Mouse (Mus musculus) CD4-positive, CD25-positive, alpha-beta regulatory T cell, adult 4 months (primary cell): Measurements from ENCODE around the gene Tlx1. TPM values are rescaled to one million over a fixed set of nuclear protein-coding genes. Genes with fewer than 3 reads are reported as not detected.

Source experiments
- ATAC-seq: one replicate; pipeline ENCODE4 v1.8.0; 2017
- polyA plus RNA-seq, 2 experiments: library from polyadenylated mRNA; unstranded; fragments of 100-300 nt; shearing (Covaris generic); gene quantifications; one replicate each; pipeline ENCODE4 v1.2.1; 2017

The Tlx1 gene
- not detected for polyA plus RNA-seq

DNA sequence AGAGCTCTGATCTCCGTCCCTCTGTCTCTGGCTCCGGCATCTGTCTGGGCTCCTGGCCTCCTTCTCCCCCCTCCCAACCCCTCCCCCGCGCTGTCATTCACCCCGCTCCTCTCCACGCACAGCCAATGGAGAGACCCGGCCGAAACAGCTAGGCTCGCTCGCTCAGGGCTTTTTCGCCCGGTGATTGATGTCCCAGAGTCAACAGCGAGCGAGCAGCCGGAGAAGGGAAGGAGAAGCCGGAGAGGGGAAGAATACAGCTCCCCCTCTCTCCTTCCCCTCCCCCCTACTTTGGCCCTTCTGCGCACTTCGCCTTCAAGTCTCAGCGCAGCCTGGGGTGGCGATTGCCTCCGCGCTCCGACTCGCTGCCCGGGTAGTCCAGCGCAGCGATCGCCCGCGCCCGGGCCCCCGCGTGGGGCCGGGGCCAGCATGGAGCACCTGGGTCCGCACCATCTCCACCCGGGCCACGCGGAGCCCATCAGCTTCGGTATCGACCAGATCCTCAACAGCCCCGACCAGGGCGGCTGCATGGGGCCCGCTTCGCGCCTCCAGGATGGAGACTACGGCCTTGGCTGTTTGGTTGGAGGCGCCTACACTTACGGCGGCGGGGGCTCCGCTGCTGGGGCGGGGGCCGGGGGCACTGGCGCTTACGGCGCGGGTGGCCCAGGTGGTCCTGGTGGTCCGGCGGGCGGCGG is at the start of gene Tlx1:
Tlx1 (plus strand) TSS at position 191 of the 692 bp plus-strand sequence.
- no peak for ATAC-seq

DNA sequence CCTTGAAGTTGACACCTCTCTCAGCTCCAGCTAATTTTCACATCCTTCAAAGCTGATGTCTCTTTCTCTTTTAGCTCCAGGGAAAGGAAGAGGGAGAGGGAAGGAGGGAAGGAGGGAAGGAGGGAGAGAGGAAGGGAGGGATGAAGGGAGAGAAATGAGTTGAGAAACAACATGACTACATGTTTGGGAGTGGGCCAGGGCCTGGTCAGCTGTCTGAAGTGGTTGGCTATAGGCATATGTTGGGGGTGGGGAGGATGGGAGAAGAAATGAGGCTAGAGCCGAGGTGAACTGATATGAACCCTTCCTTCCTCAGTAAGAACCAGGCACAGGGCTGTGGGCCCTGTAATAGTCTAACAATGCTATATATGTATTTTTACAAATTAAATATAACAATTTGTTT is 44.9 kb upstream of the Tlx1 start:
- ATAC-seq, result no peak

DNA sequence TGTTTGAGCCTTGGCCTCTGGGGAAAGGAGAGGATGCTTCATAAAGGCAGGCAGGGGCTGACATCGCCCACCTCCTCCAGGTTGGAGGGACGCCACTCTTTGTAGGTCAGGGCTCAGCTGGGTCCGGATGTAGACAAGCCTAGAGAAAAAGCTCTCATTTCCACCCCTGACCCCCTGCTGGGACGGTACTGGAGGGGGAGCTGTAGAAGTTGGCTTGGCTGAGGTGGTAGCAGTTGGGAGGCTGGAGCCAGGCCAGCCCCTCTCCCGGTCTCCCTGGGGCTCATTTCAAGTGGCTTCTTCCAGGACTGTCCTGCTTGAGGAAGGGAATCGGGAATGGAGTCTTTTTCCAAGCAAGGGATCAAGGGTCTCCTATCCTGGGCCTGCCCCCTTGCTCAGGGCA is 43.8 kb upstream of the Tlx1 start:
- ATAC-seq, result no peak

DNA sequence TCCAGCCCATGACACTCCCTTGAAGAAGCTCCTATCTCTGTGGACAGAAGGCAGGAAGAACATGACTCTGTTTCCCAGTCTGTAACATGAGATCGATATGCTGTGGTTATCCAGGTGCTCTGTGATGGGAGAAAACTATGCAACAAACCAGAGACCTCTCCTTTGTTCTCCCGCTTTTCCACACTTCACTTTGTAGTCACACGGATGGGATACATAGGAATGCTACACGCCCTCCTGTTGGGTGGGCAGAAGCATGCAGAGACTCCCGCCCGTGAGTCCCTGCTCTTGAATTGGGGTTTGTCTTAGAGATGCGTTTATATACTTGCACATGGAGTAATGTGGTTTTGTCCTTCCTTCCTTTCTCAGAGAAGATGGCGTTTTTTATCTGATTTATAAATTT is 39.8 kb upstream of the Tlx1 start:
- ATAC-seq, result no peak

DNA sequence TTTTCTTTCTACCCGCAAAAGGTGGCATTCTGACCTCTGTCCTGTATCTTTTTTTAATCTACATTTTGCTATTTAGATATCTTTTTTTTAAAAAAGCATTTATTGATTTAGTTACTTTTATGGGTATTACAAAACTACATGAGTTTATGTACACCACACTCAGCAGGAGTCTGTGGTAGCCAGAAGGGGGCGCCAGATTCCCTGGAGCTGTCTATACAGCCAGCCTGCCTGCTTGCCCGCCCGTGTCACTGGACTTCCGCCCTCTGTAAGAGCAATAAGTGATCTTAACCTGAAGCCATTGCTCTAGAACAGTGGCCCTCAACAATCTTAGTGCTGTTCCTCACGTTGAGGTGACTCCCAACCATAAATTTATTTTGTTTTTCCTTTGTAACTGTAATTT is 38.0 kb upstream of the Tlx1 start:
- ATAC-seq, result no peak

DNA sequence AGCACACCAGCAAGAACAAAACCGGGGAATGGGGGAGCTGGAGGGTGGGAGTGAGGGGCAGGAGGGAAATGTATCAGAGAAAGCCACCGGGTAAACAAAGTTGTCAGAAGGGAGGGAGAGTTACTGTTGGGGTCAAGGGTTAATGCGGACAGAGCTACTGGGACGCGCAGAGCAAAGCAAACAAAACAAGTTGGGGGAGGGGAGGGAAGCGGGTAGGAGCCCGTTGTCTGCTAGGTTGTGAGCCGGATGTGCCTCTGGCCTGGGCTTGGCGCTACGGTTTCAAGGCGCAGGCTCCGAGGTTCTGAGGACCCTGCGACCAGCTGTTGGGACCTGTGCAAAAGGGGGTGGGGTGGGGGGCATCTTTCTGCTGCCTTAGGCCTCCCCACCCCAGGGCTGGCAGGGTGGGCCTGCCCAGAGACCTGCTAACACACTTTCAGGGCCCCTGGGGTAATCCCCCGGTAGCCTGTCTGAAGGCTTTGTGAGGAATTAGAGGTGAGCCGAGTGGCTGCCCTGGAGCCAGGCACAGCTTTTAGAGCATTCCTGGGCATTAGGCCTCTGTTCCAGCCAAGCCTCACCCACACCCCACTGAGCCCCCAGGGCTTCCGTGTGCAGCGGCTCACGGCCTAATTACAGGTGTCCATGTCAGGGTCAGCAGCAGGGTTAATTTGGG is 36.6 kb upstream of the Tlx1 start:
- no peak for ATAC-seq

DNA sequence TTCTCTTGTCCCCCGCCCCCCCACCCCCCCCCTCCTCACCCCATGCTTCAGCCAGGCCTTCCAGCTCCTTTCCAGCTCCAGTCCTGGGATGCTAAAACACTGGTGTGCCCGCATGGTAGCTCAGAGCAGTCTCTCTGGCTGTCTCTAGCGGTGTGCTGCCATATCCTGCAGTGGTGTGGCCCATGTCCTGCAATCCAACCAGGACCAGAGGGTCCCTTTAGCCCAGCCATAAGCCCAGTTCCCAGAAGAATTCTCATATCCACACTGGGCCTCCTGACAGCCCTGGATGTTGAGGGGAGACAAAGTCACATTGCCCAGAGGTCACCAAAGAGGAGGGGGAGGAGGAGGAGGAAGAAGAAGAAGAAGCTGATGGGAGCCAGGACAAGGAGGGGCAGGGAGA is 35.7 kb upstream of the Tlx1 start:
- ATAC-seq, result no peak

DNA sequence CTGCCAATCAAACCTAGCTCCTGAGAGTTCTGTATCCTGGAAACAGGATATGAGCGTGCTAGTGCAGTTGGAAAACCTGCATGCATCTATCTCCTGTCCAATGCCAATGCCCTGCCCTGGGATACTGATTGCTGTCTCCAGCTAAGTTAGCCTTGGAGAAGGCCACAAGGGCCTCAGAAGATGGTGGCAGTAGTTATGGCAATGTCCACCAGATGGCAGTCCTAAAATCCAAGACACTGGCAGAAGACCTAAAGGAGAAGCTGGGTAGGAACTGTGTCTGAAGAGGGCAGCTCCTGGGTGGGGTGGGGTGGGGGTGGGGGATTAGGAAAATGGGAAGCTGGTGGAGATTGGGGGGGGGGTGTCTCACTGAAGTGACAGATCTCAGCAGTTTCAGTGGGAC is 33.7 kb upstream of the Tlx1 start:
- ATAC-seq, result no peak

DNA sequence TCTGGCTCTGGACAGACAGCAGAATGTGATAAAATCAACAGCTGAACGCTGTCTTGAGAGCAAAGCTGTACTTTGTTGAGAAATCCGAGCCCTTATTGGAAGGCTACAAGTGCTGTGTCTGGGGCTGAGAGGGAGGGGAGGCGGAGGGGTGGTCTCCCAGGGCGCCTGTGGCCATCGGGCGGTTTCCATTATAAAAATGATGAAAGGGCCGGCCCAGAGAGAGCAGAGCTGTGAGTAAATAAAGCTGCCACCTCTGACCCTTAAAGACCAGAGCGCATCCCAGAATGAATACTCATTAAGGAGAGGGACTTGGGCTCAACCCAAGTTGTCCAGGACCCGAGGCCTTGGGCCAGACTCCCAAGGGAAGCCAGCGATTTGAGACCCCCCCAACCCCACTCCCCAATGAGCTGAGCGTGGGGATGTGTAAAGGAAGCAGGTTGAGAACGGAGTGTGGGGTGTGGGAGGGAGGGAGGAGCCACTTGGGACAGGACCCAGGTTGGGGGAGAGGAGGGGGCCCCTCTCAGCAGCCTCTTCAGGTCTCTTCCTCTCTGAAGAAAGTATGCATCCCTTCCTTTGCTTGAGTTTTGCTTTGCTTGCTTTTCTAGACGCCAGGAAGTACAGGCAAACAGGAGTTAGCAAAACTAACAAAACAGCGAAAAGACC is 18.4 kb upstream of the Tlx1 start:
- ATAC-seq, result no peak

DNA sequence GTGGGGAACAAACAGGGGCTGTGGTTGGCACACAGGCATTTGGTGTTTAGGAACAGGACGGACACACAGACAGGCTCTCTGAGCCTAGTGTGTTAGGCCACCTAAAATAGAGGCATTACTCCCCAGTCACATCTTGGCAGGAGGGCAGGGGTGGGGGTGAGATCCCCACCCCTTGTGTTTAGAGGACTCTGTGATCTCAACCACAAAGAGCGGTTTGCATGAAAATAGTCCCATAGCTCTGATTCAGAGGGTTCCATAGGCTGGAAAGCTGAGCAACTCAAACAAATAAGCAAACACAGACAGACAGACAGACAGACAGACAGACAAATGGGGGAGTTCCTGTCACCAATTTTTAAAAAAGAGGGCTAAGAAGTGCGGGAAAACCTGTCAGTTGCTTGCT is 7.9 kb upstream of the Tlx1 start:
- ATAC-seq, result no peak

DNA sequence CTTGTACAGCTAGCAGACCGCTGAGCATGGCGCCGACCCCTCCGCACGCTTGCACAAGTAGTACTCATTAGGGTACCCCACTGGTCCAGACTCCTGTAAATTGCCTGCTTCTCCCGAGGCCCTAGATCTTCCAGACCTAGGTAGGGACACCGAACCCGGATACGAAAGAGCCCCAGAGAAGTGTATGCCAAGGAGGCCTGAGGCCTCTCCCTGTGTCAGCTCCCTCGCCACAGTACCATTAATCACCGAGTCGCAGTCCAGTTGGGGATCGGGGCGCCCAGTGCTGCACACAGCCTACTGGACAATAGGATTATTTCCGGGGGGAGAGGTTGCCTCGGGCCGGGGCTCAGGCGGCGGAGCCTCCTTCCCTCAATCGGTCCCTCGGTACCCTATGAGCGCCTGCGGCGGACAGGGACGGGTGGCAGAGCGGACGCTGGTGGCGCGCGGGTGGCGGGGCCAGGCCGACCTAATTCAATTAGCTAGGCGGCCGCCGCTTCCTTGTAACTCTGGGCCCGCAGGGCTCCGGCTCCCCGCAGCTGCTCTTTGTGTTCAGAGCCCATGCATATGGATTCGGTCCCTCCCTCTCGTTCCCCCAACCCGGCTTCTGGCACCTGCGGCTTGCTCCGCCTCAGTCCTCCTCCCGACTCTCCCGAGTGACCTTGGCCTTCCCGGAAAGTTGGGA is 7.1 kb upstream of the Tlx1 start:
- no peak for ATAC-seq

DNA sequence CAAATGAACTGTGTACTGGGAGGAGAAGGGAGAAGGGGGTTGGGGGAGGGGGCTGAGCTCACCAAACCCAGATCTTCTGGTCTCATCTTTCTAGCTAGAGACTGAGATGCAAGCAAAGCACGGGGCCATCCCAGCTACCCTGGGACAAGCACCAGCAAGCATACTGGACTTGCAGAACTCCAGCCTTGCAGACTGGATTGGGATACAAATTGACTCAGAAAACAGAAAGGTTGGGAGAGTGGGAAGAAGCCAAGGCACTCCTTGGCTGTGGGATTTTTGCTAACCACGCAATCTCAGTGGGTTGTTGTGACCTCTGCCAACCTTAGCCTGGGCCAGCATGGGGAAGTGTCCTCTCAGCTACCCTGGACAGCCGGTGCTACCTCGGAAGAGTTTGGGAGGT is 3.4 kb upstream of the Tlx1 start:
- no peak for ATAC-seq

DNA sequence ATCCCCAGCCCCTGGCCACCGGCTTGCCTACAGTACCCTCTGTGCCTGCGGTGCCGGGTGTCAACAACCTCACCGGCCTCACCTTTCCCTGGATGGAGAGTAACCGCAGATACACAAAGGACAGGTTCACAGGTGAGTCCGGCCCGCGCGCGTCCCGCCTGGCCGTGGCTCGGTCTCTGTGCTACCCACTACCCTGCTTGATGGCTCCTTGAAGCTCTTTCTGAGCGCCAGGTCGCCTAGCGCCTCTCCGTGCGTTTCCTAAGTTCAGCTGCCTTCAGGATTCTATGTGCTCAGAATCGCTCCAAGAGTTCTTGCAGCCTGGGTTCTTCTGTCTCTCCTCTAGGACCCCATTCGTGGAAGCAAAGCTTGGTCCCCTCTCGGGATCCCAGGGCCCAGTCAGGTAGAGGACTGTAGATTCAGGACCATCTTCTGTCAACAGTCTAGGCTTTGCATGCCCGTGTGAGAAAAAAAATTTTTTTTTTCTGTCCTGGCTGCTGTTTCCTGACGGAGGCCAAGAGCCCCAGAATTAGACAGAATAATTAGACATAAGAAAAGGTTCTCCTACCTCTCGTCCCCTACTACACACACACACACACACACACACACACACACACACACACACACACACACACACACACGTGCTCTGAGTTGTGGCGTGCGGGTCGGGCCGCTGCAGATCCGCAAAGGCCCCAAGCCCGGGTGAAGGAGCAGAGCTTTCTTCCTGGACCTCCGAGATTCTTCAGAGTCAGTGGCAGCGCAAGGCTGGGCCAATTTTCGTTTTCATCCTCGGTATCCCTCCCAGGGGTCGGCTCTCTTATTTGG is 1.1 kb downstream of the Tlx1 start:
- ATAC-seq, result no peak

DNA sequence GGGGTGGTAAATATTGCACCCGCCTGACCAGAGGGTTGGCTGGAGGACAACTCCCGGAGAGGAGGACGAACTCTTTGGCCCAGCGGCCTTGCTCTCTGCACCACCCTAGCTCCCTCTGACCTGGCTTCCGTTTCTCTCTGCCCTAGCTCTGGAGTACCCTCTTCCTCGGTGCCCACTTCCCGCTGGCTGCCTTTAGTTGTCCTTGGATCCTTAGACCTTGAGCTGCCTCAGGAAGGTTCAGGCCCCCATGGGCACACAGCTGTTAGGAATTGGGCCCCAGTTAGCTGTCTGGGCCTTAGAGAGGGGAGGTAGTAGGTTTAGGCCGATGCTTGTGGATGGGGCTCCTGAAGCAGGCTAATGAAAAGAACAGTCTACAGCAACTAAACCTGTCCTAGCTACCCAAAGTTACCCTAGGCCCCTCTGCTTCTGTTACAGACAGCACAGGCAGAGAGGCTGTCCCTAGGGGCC is 1.7 kb downstream of the Tlx1 start:
- no peak for ATAC-seq

DNA sequence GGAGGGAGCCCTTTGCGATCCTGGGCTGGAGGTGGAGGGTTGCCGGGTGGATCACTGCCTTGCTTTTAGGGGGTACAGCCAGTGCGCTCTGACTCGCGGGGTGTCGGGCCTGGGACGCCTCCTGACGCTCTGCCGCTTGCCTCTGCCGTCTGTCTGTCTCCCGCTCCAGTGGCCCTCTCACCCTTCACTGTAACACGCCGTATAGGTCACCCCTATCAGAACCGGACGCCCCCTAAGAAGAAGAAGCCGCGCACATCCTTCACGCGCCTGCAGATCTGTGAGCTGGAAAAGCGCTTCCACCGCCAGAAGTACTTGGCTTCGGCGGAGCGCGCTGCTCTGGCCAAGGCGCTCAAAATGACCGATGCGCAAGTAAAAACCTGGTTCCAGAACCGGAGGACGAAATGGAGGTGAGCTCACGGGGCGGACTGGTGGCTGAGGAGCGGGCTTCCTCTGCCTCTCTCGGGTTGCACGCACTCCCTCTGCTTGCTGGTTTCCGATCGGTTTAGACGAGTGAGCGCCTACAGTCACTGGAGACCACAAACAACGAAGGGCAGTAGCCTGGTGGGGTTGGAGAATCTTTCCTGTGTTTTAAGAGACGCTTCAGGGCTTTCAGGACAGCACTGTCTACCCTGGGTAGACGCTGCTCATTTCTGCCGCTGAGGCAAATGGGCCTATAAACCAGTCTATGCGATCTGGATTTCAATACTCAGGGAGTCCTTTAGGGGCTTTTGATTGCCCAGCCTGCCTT is 3.0 kb downstream of the Tlx1 start:
- ATAC-seq, result no peak

DNA sequence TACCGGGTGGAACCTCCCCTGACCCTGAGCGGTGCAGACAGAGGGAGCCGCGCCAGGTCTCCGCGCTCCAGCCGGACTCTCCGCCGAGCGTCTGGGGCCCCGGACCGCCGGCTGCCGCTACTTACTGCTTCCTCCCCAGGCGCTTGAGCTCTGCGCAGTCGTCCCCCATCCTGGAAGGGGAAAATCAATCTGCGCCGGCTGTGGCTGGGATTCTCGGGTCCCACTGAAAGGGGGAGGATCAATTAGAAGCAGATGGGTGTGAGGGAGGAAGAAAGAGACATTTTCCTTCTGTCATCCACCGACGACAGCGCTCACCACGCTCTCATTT is 3.5 kb downstream of the Tlx1 start:
- no peak for ATAC-seq

DNA sequence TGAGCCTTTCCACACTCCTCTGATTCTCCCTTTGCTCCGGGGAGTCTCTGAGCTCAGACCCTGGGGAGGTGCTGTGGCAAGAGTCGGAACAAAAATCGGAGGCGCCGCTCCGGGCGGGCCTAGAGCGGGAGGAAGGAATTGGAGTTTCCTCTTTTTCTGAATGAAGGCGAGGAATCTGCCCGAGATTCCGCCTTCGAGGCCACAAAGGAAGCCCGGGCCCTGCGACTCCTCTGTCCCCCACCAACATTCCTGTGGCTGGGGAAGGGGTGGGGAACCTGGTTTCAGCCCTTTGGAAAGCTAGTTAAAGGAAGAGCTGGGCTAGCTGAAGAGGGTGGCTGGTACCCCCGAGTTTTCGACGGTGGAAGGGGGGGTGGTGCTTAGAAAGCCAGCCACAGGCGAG is 4.0 kb downstream of the Tlx1 start:
- no peak for ATAC-seq

DNA sequence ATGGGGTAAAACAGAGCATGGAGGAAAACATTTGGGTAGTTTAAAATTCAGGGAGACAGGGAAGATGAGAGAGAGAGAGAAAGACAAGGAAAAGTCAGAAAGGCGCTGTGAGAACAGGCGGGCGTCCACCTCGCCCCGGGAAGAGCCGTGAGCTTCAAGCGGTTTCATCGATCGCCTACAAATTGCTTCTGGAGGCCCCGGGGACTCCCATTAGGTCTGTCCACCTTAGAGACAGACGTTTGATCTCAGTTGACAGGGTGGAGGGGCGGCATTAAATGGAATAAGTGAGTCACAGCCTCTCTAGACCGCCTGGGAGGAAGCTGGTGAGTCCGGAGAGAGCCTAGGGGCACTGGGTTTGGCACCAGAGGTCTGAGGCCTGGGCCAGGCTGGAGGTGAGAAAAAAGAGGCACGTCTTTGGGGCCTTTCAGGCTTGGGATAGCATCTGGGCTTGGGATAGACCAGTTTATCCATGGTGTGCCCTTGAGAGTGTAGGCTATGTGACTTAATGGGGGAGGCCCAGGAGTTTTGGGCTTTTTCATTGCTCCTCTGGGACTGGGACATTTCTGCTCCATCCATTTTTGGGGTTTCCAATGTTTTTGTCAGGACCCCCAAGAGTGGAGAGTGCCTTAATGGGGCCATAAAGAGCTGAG is 4.8 kb downstream of the Tlx1 start:
- no peak for ATAC-seq

DNA sequence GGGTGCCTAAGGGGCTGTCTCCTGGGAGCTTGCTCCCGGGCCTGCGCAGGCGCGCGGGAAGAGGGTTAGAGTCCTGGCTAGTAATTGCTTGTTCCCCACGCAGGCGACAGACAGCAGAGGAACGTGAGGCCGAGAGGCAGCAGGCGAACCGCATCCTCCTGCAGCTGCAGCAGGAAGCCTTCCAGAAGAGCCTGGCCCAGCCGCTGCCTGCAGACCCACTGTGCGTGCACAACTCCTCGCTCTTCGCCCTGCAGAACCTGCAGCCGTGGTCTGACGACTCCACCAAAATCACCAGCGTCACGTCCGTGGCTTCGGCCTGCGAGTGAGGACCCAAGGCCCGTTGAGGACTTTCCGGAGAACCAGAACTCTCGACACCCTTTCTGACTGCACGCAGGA is 5.3 kb downstream of the Tlx1 start:
- ATAC-seq, result no peak

DNA sequence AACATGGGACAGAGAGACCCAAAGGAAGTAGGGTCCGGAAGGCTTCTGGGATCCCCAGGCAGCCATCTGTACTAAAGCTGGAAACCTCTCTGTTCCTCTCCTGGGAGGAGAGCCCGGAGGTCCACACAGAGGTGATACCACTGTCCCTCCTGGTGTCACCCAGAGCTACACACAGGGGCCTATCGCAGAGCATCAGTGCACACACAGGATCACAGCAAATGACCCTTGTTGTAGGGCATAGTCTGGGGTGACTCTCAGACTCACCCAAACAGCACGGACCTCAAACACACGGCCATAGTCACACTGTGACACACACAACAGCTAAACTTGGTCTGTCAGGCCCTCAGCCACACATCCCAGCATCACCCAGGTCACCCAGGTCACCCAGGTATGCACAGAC is 5.9 kb downstream of the Tlx1 start:
- ATAC-seq, result no peak

DNA sequence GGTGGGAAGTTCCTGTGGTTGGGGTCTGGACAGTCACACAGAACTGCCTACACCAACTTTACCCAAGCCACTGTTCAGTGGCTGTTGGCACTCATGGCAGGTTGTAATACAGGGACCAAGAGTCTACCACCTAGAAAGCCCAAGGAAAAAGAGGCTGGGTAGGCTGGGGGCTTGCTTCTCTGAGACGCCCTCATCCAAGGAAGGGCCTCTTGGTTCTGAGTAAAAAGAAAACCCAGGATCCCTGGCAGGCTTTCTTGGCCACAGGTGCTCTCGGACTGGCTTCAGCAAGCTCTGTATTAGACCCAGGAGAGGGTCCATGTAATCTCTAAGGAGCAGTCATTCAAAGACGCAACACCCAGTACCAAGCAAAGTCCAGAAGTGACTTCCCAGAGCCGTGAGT is 7.7 kb downstream of the Tlx1 start:
- no peak for ATAC-seq

DNA sequence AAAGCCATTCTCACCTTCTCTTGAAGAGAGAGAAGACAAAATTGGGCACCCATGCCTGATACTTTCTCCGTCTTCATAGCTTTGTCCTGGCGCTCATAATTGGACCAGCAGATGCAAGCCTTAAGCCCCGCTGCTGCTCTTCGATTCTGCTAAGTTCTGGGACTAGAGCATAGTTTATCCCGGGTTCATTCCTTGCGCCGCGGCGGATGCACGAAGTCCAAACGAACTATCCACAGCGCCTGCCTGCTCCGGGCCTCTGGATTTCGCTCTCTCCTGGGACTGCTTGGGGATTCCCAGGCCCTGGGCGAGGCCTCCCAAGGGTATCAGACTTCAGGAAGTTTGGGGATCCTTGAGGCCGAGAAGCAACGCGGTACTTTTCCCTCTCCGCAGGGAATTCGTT is 8.4 kb downstream of the Tlx1 start:
- ATAC-seq, result no peak
